Mouse (Mus musculus) liver, embryonic 16.5 days (tissue): ENCODE data around the gene Cntnap1. TPM values are rescaled to one million over a fixed set of nuclear protein-coding genes. Genes with fewer than 3 reads are reported as not detected.

ENCODE experiments used
- ATAC-seq: fragments of 200-750 bp; cut with Nextera tagmentation; 2 replicates; pipeline ENCODE4 v1.8.0; 2017; ENCODE audit warnings: low read depth, mild to moderate bottlenecking, moderate number of reproducible peaks, moderate library complexity
- H3K27ac ChIP-seq: fragments of 300-500 bp; sonication (generic); 2 replicates; pipeline ENCODE4 v1.5.1; 2014; ENCODE audit warnings: mild to moderate bottlenecking, low read length
- H3K27me3 ChIP-seq: fragments of 300-500 bp; sonication (generic); 2 replicates; pipeline ENCODE4 v1.6.1; 2014; ENCODE audit warnings: low read depth, low read length, mixed read lengths; ENCODE audit not compliant: control insufficient read depth, insufficient read depth
- H3K36me3 ChIP-seq: fragments of 300-500 bp; sonication (generic); 2 replicates; pipeline ENCODE4 v1.6.1; 2014; ENCODE audit warnings: mild to moderate bottlenecking; ENCODE audit not compliant: control insufficient read depth, insufficient read depth
- H3K4me1 ChIP-seq: fragments of 300-500 bp; sonication (generic); 2 replicates; pipeline ENCODE4 v1.6.1; 2014; ENCODE audit warnings: low read depth, low read length, mixed read lengths; ENCODE audit not compliant: control insufficient read depth
- H3K4me2 ChIP-seq: fragments of 300-500 bp; sonication (generic); 2 replicates; pipeline ENCODE4 v1.6.1; 2014; ENCODE audit warnings: low read depth, low read length, mixed read lengths
- H3K4me3 ChIP-seq: fragments of 300-500 bp; sonication (generic); 2 replicates; pipeline ENCODE4 v1.5.1; 2014; ENCODE audit warnings: low read depth, mild to moderate bottlenecking, low read length
- H3K9ac ChIP-seq: fragments of 300-500 bp; sonication (generic); 2 replicates; pipeline ENCODE4 v1.6.1; 2014; ENCODE audit warnings: low read depth, low read length
- H3K9me3 ChIP-seq: fragments of 300-500 bp; sonication (generic); replicated peaks from 2 replicates; pipeline ENCODE4 v1.6.1; 2016; ENCODE audit warnings: low read length; ENCODE audit not compliant: control insufficient read depth
- WGBS: fragments of 180-500 bp; shearing (Covaris S2); extraction: QIAGEN DNeasy Blood & Tissue Kit; methylation state at CpG from one replicate; pipeline ENCODE4 v1.1.7; 2014; ENCODE audit not compliant: insufficient replicate concordance; 5-methylcytosine and 5-hydroxymethylcytosine counted together
- polyA plus RNA-seq: library from polyadenylated mRNA; unstranded; fragments of >200 nt; fragmentation: Nextera tagmentation; extraction: Ambion mirVana; gene quantifications from 2 replicates; pipeline ENCODE4 v1.2.1, GENCODE M21; 2015

The Cntnap1 gene
- polyA plus RNA-seq, 1 experiment from 2014 or later, result 0.17 TPM

DNA sequence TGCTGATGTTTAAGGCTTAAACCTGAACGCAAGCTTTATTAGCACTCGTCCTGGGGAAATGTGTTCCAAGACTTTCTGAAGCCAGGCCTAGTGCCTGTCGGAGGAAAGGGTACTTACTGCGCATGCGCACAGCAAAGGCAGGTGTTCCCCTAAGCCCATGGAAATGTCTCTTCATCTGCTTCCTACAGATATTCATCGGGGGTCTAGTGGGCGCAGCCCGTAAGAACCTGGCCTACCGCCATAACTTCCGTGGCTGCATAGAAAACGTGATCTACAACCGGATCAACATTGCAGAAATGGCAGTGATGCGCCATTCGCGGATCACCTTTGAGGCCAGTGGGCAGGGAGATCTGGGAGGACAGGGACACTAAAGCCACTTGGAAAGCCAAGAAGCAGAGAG, 9.0 kb downstream of the Cntnap1 start:
- no peak overlapping the region for H3K4me3 ChIP-seq
- no peak for ATAC-seq
- WGBS, result 78% methylated on average over 15 of the region's 15 CpGs
- no peaks in the 10 kb centered on the region for H3K9me3 ChIP-seq
- H3K27me3 ChIP-seq, result peaks cover 59% of the 10 kb centered on the region
- H3K4me2 ChIP-seq, result no peak overlapping the region
- H3K27ac ChIP-seq, result no peak overlapping the region
- no peaks in the 10 kb centered on the region for H3K36me3 ChIP-seq
- H3K9ac ChIP-seq, result no peak overlapping the region
- H3K4me1 ChIP-seq, result no peaks in the 10 kb centered on the region; the same call in none of the 2 replicates

- Histone ChIP-seq H3K4me3 (no peak overlapping the region), H3K4me2 (no peak overlapping the region), H3K27me3 (peaks cover 50% of the 10 kb centered on the region), H3K4me1 (no peaks in the 10 kb centered on the region; the same call in none of the 2 replicates), H3K9me3 (no peaks in the 10 kb centered on the region), H3K36me3 (no peaks in the 10 kb centered on the region), H3K27ac (no peak overlapping the region), H3K9ac (no peak overlapping the region)
- WGBS, result 59% methylated on average over 17 of the region's 17 CpGs
- ATAC-seq, result no peak
These were observed 9.9 kb downstream of the Cntnap1 start for GRCm38 (mm10) chr11:101180261-101180660.

- no peaks in the 10 kb centered on the region; the same call in none of the 2 replicates for H3K4me1 ChIP-seq
- 31% methylated on average over 10 of the region's 10 CpGs for WGBS
- H3K9ac ChIP-seq, result no peak overlapping the region
- no peaks in the 10 kb centered on the region for H3K9me3 ChIP-seq
- ATAC-seq, result no peak
- H3K4me3 ChIP-seq, result no peak overlapping the region
- no peaks in the 10 kb centered on the region for H3K36me3 ChIP-seq
- peaks cover 41% of the 10 kb centered on the region for H3K27me3 ChIP-seq
- H3K27ac ChIP-seq, result no peak overlapping the region
- H3K4me2 ChIP-seq, result no peak overlapping the region
These were observed 10.8 kb downstream of the Cntnap1 start for GRCm38 (mm10) chr11:101180846-101181740.

GRCm38 (mm10) chr11:101181961-101182360, 11.6 kb downstream of the Cntnap1 start:
- 81% methylated on average over 11 of the region's 11 CpGs for WGBS
- no peak for ATAC-seq
- no peak overlapping the region for H3K4me3 ChIP-seq
- no peak overlapping the region for H3K4me2 ChIP-seq
- H3K9ac ChIP-seq, result no peak overlapping the region
- H3K36me3 ChIP-seq, result no peaks in the 10 kb centered on the region
- no peak overlapping the region for H3K27ac ChIP-seq
- H3K4me1 ChIP-seq, result no peaks in the 10 kb centered on the region
- no peaks in the 10 kb centered on the region for H3K9me3 ChIP-seq
- peaks cover 33% of the 10 kb centered on the region for H3K27me3 ChIP-seq

DNA sequence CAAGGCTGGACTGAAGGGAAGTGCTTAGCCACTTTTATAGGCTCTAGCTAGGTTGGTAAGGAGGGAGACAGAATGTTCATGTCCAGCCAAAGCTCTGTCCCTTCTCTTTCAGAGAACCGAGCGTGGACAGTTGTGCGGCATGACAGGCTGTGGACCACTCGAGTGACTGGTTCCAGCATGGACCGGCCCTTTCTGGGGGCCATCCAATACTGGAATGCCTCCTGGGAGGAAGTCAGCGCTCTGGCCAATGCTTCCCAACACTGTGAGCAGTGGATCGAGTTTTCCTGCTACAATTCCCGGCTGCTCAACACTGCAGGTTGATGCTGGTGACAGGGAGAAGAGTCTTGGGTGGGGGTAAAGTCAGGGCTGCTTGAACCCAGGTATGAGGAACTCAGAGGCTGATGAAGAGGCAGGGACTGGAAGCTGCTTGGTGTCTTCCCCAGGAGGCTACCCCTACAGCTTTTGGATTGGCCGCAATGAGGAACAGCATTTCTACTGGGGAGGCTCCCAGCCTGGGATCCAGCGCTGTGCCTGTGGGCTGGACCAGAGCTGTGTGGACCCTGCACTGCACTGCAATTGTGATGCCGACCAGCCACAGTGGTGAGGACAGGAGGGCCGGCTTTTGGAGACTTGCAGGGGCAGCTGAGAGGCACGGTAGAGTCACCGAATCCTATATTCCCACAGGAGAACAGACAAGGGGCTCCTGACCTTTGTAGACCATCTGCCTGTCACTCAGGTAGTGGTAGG, 12.6 kb downstream of the Cntnap1 start:
- H3K27me3 ChIP-seq, result peaks cover 23% of the 10 kb centered on the region
- H3K4me1 ChIP-seq, result no peaks in the 10 kb centered on the region
- no peaks in the 10 kb centered on the region for H3K36me3 ChIP-seq
- no peak for ATAC-seq
- no peak overlapping the region for H3K4me3 ChIP-seq
- H3K27ac ChIP-seq, result no peak overlapping the region
- 65% methylated on average over 14 of the region's 14 CpGs for WGBS
- H3K9me3 ChIP-seq, result no peaks in the 10 kb centered on the region
- no peak overlapping the region for H3K4me2 ChIP-seq
- no peak overlapping the region for H3K9ac ChIP-seq

DNA sequence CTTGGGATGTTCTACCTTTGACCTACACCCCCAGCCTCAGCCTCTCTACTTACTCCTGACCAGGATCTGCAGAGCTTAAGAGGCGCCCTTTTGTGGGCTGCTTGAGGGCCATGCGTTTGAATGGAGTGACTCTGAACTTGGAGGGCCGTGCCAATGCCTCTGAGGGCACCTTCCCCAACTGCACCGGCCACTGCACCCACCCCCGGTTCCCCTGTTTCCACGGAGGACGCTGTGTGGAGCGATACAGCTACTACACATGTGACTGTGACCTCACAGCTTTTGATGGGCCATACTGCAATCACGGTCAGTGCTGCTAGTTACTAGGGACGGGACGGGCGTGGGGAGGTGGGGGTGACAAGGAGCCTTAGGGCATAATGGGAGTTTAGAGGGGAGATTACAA, 14.7 kb downstream of the Cntnap1 start:
- Histone ChIP-seq H3K27ac (no peak overlapping the region), H3K9me3 (no peaks in the 10 kb centered on the region), H3K4me3 (no peak overlapping the region), H3K4me2 (no peak overlapping the region), H3K4me1 (peaks cover 14% of the 10 kb centered on the region), H3K36me3 (no peaks in the 10 kb centered on the region), H3K9ac (no peak overlapping the region), H3K27me3 (peaks cover 8% of the 10 kb centered on the region)
- ATAC-seq, result no peak
- WGBS, result 71% methylated on average over 12 of the region's 12 CpGs

- Histone ChIP-seq H3K9ac (no peak overlapping the region), H3K4me1 (peaks cover 19% of the 10 kb centered on the region), H3K9me3 (no peaks in the 10 kb centered on the region), H3K27ac (no peak overlapping the region), H3K36me3 (no peaks in the 10 kb centered on the region), H3K4me2 (no peak overlapping the region), H3K27me3 (peaks cover 5% of the 10 kb centered on the region), H3K4me3 (no peak overlapping the region)
- WGBS, result 82% methylated on average over 4 of the region's 4 CpGs
- ATAC-seq, result no peak
These were observed 15.1 kb downstream of the Cntnap1 start for GRCm38 (mm10) chr11:101185441-101185840.

DNA sequence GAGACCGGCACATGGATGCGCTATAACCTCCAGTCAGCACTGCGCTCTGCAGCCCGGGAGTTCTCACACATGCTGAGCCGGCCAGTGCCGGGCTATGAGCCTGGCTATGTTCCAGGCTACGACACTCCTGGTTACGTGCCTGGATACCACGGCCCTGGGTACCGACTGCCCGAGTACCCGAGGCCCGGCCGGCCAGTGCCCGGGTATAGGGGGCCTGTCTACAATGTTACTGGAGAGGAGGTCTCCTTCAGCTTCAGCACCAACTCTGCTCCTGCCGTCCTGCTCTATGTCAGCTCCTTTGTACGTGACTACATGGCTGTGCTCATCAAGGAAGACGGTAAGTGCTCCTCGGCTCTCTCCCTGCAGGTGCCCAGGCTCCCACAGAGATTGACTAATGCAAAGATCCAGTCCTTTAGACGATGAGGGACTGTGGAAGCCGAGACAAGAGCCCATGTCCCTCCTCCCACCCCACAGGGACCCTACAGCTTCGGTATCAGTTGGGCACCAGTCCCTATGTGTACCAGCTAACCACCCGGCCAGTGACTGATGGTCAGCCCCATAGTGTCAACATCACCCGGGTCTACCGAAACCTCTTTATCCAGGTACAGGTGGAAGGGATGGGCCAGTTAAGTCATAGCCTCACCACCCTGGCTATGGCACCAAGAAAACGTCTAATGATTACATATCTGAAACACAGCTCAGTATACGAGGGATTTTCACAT, 16.4 kb downstream of the Cntnap1 start:
- Histone ChIP-seq H3K27me3 (peaks cover 2% of the 10 kb centered on the region; the same call in 1 of the 2 replicates), H3K36me3 (no peaks in the 10 kb centered on the region), H3K9me3 (no peaks in the 10 kb centered on the region), H3K9ac (no peak overlapping the region), H3K27ac (no peak overlapping the region), H3K4me2 (no peak overlapping the region), H3K4me1 (peaks cover 29% of the 10 kb centered on the region), H3K4me3 (no peak overlapping the region)
- no peak for ATAC-seq
- 86% methylated on average over 27 of the region's 27 CpGs for WGBS
